Mouse (Mus musculus): Measurements from ENCODE around the gene Abat. TPM values are rescaled to one million over a fixed set of nuclear protein-coding genes. Genes with fewer than 3 reads are reported as not detected.

Gene Abat
- polyA plus RNA-seq, 1 experiment: 0.04 TPM

DNA sequence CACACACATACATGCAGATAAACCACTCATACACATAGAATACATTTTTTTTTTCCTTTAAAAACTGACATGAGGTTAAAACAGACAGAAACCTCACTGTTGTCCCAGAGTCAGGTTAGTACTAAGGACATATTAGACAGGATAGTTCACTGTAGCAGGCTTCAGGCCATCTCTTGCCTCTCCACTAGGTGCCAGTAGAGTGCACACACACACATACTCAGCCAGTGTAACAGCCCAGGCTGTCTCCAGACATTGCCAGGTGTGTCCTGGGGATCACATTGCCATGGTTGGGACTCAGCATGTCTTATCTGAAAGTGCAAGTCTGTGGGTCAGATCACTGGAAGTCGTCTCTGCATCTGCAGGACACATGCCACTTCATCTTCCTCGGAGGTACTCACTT, 130.6 kb downstream of the Abat start:
- Histone ChIP-seq H3K36me3 (ENCODE audit: control insufficient read depth, insufficient read depth) (peaks cover 21% of the 10 kb centered on the region), H3K27me3 (ENCODE audit: control insufficient read depth, insufficient read depth, insufficient read length) (no peaks in the 10 kb centered on the region), H3K79me2 (ENCODE audit: control insufficient read depth, insufficient read depth) (peaks cover 14% of the 10 kb centered on the region), H3K4me2 (ENCODE audit: low read depth) (no peak overlapping the region), H3ac (ENCODE audit: control insufficient read depth, insufficient read length) (no peak overlapping the region), H3K4me3 (no peak overlapping the region)
- TF ChIP-seq TCF12 (IDR thresholded peaks at IDR 0.05; ENCODE audit: insufficient read depth, poor library complexity, severe bottlenecking) (no peak), MYOG (IDR thresholded peaks at IDR 0.05; ENCODE audit: control insufficient read depth in 1 of 3, insufficient read depth in 1 of 3, insufficient read length in 2 of 3, low read depth in 2 of 3) (no peak)

GRCm38 (mm10) chr16:8645546-8645945, 132.3 kb downstream of the Abat start:
- TF ChIP-seq USF1 (IDR thresholded peaks at IDR 0.05; ENCODE audit: low read depth) (no peak), MAX (IDR thresholded peaks at IDR 0.05; ENCODE audit: low read depth) (no peak), SRF (IDR thresholded peaks at IDR 0.05; ENCODE audit: control insufficient read depth, insufficient read length, low read depth) (no peak), MYOD1 (IDR thresholded peaks at IDR 0.05; ENCODE audit: control insufficient read depth in 1 of 3, insufficient read length in 2 of 3, low read depth in 2 of 3) (no peak), E2F4 (IDR thresholded peaks at IDR 0.05; ENCODE audit: insufficient read depth) (no peak), POLR2AphosphoS2 (IDR thresholded peaks at IDR 0.05; ENCODE audit: insufficient read length, low read depth) (no peak), CEBPB (IDR thresholded peaks at IDR 0.05; ENCODE audit: insufficient read depth, poor library complexity, severe bottlenecking) (no peak), TCF3 (IDR thresholded peaks at IDR 0.05; ENCODE audit: insufficient read length, low read depth) (no peak), REST (IDR thresholded peaks at IDR 0.05; ENCODE audit: insufficient read depth, insufficient read length) (no peak), MYOG (IDR thresholded peaks at IDR 0.05; ENCODE audit: control insufficient read depth in 1 of 3, insufficient read depth in 1 of 3, insufficient read length in 2 of 3, low read depth in 2 of 3) (no peak), TCF12 (IDR thresholded peaks at IDR 0.05; ENCODE audit: insufficient read depth, poor library complexity, severe bottlenecking) (no peak), POLR2A (IDR thresholded peaks at IDR 0.05; ENCODE audit: insufficient read length, low read depth) (no peak)
- Histone ChIP-seq H3K79me2 (ENCODE audit: control insufficient read depth, insufficient read depth) (peaks cover under 1% of the 10 kb centered on the region), H3K4me3 (no peak overlapping the region), H3K36me3 (ENCODE audit: control insufficient read depth, insufficient read depth) (peaks cover 24% of the 10 kb centered on the region), H3ac (ENCODE audit: control insufficient read depth, insufficient read length) (no peak overlapping the region), H3K4me2 (ENCODE audit: low read depth) (no peak overlapping the region), H3K27me3 (ENCODE audit: control insufficient read depth, insufficient read depth, insufficient read length) (no peaks in the 10 kb centered on the region)

DNA sequence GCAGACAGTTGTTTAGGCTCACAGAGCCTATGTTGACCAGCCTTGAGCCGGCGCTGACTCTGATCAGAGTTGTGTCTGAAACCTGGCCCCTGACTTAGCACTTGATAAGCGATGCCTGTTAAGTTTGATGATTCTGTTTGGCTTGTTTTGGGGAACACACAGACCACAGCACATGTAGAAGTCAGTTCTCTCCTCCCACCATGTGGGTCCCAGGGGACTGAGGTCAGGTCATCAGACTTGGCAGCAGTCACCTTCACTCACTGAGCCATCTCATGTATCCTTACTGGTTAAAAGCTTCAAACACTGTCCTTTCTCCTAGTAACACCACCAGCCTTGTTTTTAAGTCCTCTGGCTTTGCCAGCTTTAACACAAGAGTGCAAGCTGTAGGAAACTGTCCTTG, 136.8 kb downstream of the Abat start:
- Histone ChIP-seq H3K4me3 (no peak overlapping the region), H3K4me2 (ENCODE audit: low read depth) (no peak overlapping the region), H3K36me3 (ENCODE audit: control insufficient read depth, insufficient read depth) (peaks cover 20% of the 10 kb centered on the region), H3ac (ENCODE audit: control insufficient read depth, insufficient read length) (no peak overlapping the region), H3K27me3 (ENCODE audit: control insufficient read depth, insufficient read depth, insufficient read length) (no peaks in the 10 kb centered on the region), H3K79me2 (ENCODE audit: control insufficient read depth, insufficient read depth) (no peaks in the 10 kb centered on the region)
- TF ChIP-seq SRF (IDR thresholded peaks at IDR 0.05; ENCODE audit: control insufficient read depth, insufficient read length, low read depth) (no peak), MYOG (IDR thresholded peaks at IDR 0.05; ENCODE audit: control insufficient read depth in 1 of 3, insufficient read depth in 1 of 3, insufficient read length in 2 of 3, low read depth in 2 of 3) (no peak), REST (IDR thresholded peaks at IDR 0.05; ENCODE audit: insufficient read depth, insufficient read length) (no peak), TCF3 (IDR thresholded peaks at IDR 0.05; ENCODE audit: insufficient read length, low read depth) (no peak), USF1 (IDR thresholded peaks at IDR 0.05; ENCODE audit: low read depth) (no peak), POLR2A (IDR thresholded peaks at IDR 0.05; ENCODE audit: insufficient read length, low read depth) (no peak), MAX (IDR thresholded peaks at IDR 0.05; ENCODE audit: low read depth) (no peak), POLR2AphosphoS2 (IDR thresholded peaks at IDR 0.05; ENCODE audit: insufficient read length, low read depth) (no peak), TCF12 (IDR thresholded peaks at IDR 0.05; ENCODE audit: insufficient read depth, poor library complexity, severe bottlenecking) (no peak), E2F4 (IDR thresholded peaks at IDR 0.05; ENCODE audit: insufficient read depth) (no peak), CEBPB (IDR thresholded peaks at IDR 0.05; ENCODE audit: insufficient read depth, poor library complexity, severe bottlenecking) (no peak), MYOD1 (IDR thresholded peaks at IDR 0.05; ENCODE audit: control insufficient read depth in 1 of 3, insufficient read length in 2 of 3, low read depth in 2 of 3) (no peak)

GRCm38 (mm10) chr16:8655108-8655507, 141.9 kb downstream of the Abat start:
- H3K27me3 ChIP-seq (ENCODE audit: control insufficient read depth, insufficient read depth, insufficient read length): no peaks in the 10 kb centered on the region
- no peak overlapping the region for H3K4me3 ChIP-seq
- H3K79me2 ChIP-seq (ENCODE audit: control insufficient read depth, insufficient read depth): no peaks in the 10 kb centered on the region
- no peak for TF ChIP-seq SRF (IDR thresholded peaks at IDR 0.05; ENCODE audit: control insufficient read depth, insufficient read length, low read depth)
- peak; percentile 56 for TF ChIP-seq POLR2AphosphoS2 (IDR thresholded peaks at IDR 0.05; ENCODE audit: insufficient read length, low read depth)
- TF ChIP-seq POLR2A (IDR thresholded peaks at IDR 0.05; ENCODE audit: insufficient read length, low read depth): no peak
- peaks cover 22% of the 10 kb centered on the region for H3K36me3 ChIP-seq (ENCODE audit: control insufficient read depth, insufficient read depth)
- no peak overlapping the region for H3ac ChIP-seq (ENCODE audit: control insufficient read depth, insufficient read length)
- H3K4me2 ChIP-seq (ENCODE audit: low read depth): no peak overlapping the region

DNA sequence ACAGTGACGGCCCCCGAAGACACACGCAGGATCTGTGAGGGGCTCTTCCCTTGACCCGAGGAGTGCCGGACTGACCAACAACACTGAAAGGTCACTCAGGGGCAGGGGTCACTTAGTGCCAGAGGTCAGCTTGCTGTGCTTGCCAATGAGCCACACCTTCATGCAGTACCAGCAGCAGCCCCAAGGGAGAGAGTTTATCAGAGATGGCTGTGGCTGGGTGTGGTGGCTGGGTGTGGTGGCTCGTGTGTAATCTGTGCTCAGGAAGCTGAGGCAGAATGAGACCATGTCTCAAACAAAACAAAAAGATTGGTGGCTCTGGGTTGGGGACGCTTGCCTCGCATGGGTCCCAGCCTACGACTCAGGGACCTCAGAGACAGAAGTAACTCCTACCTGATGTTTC, 142.4 kb downstream of the Abat start:
- H3K36me3 ChIP-seq (ENCODE audit: control insufficient read depth, insufficient read depth): peaks cover 19% of the 10 kb centered on the region
- no peak overlapping the region for H3K4me2 ChIP-seq (ENCODE audit: low read depth)
- H3K4me3 ChIP-seq: no peak overlapping the region
- H3ac ChIP-seq (ENCODE audit: control insufficient read depth, insufficient read length): no peak overlapping the region
- H3K27me3 ChIP-seq (ENCODE audit: control insufficient read depth, insufficient read depth, insufficient read length): no peaks in the 10 kb centered on the region
- H3K79me2 ChIP-seq (ENCODE audit: control insufficient read depth, insufficient read depth): no peaks in the 10 kb centered on the region
- TF ChIP-seq MAX (IDR thresholded peaks at IDR 0.05; ENCODE audit: low read depth) (no peak), TCF3 (IDR thresholded peaks at IDR 0.05; ENCODE audit: insufficient read length, low read depth) (no peak), POLR2AphosphoS2 (IDR thresholded peaks at IDR 0.05; ENCODE audit: insufficient read length, low read depth) (no peak), TCF12 (IDR thresholded peaks at IDR 0.05; ENCODE audit: insufficient read depth, poor library complexity, severe bottlenecking) (no peak)

All from myocyte (in vitro differentiated cells).